Mouse (Mus musculus) neural tube, embryonic 13.5 days (tissue): ENCODE measurements around the gene Prss28. TPM values are rescaled to one million over a fixed set of nuclear protein-coding genes. Genes with fewer than 3 reads are reported as not detected.

Source experiments
- ATAC-seq: fragments of 200-750 bp; cut with Nextera tagmentation; 2 replicates; pipeline ENCODE4 v1.8.0; 2017; ENCODE audit warnings: low read depth, mild to moderate bottlenecking, moderate TSS enrichment, moderate library complexity
- H3K27ac ChIP-seq: fragments of 300-500 bp; sonication (generic); replicated peaks from 2 replicates; pipeline ENCODE4 v1.5.1; 2015; ENCODE audit warnings: moderate library complexity, mild to moderate bottlenecking, inconsistent platforms
- H3K27me3 ChIP-seq: fragments of 300-500 bp; sonication (generic); 2 replicates; pipeline ENCODE4 v1.6.1; 2015; ENCODE audit warnings: mild to moderate bottlenecking, inconsistent platforms
- H3K36me3 ChIP-seq: fragments of 300-500 bp; sonication (generic); 2 replicates; pipeline ENCODE4 v1.6.1; 2015; ENCODE audit warnings: mild to moderate bottlenecking, inconsistent platforms
- H3K4me1 ChIP-seq: fragments of 300-500 bp; sonication (generic); replicated peaks from 2 replicates; pipeline ENCODE4 v1.6.1; 2015; ENCODE audit warnings: inconsistent platforms
- H3K4me2 ChIP-seq: fragments of 300-500 bp; sonication (generic); 2 replicates; pipeline ENCODE4 v1.6.1; 2015; ENCODE audit warnings: inconsistent platforms, mild to moderate bottlenecking, moderate library complexity
- H3K4me3 ChIP-seq: fragments of 300-500 bp; sonication (generic); 2 replicates; pipeline ENCODE4 v1.5.1; 2015; ENCODE audit warnings: mild to moderate bottlenecking, inconsistent platforms
- H3K9ac ChIP-seq: fragments of 300-500 bp; sonication (generic); 2 replicates; pipeline ENCODE4 v1.6.1; 2015; ENCODE audit warnings: moderate library complexity, mild to moderate bottlenecking, inconsistent platforms
- H3K9me3 ChIP-seq: fragments of 300-500 bp; sonication (generic); 2 replicates; pipeline ENCODE4 v1.6.1; 2016; ENCODE audit warnings: inconsistent platforms
- WGBS: fragments of 180-500 bp; shearing (Covaris S2); methylation state at CpG from one replicate; pipeline ENCODE4 v1.1.7; 2015; 5-methylcytosine and 5-hydroxymethylcytosine counted together
- polyA plus RNA-seq: library from polyadenylated mRNA; unstranded; fragments of >200 nt; fragmentation: Nextera tagmentation; extraction: Ambion mirVana; gene quantifications from 2 replicates; pipeline ENCODE4 v1.2.1, GENCODE M21; 2015

Prss28 gene
- polyA plus RNA-seq, 1 experiment from 2014 or later = not detected

DNA sequence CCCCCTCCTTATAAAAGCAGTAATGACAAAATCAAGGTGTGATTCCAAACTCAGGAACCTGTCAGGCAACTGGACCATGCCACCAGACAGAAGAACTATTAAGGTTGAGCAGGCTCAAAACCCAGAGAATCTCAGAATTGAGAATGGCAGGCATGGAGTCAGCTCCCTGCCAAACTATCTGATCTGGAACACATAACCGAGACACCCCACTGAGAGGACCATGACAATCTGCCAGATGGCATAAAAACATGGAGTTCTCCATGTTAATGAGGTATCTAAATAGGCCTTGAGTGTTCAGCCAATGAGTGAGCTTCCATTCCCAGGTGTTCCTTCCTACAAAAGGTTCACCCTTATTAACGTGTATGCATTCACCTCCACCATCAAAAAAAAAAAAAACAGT is 52.8 kb downstream of the Prss28 start:
- Histone ChIP-seq H3K27me3 (no peaks in the 10 kb centered on the region), H3K9me3 (no peaks in the 10 kb centered on the region), H3K9ac (no peak overlapping the region), H3K4me2 (no peak overlapping the region), H3K4me1 (no peaks in the 10 kb centered on the region), H3K27ac (no peak overlapping the region), H3K36me3 (no peaks in the 10 kb centered on the region), H3K4me3 (no peak overlapping the region)
- ATAC-seq = no peak
- 69% methylated on average over 2 of the region's 2 CpGs for WGBS

Other genes with a start within 250 kb of the Prss28 start
- gene Tmem204, start 225.1 kb upstream of the Prss28 start, polyA plus RNA-seq = 9.0 and 10.8 TPM in 2 replicates
- gene Telo2, start 192.7 kb upstream of the Prss28 start, polyA plus RNA-seq = 45.7 and 46.7 TPM in 2 replicates
- gene Ptx4, start 187.9 kb upstream of the Prss28 start, polyA plus RNA-seq = not detected in 2 replicates
- gene Clcn7, start 175.3 kb upstream of the Prss28 start, polyA plus RNA-seq = 23.7 and 24.4 TPM in 2 replicates
- not detected in 2 replicates for gene Ccdc154, start 146.2 kb upstream of the Prss28 start, polyA plus RNA-seq
- not detected in 2 replicates for gene Gm38655, start 133.2 kb upstream of the Prss28 start, polyA plus RNA-seq
- 32.6 and 32.7 TPM in 2 replicates for gene BC003965, start 124.1 kb upstream of the Prss28 start, polyA plus RNA-seq
- gene Unkl, start 120.2 kb upstream of the Prss28 start, polyA plus RNA-seq = 9.3 and 11.0 TPM in 2 replicates
- gene Gnptg, start 68.5 kb upstream of the Prss28 start, polyA plus RNA-seq = 72.4 and 90.8 TPM in 2 replicates
- gene Tsr3, start 68.5 kb upstream of the Prss28 start, polyA plus RNA-seq = 62.1 and 62.3 TPM in 2 replicates
- 3.7 and 3.8 TPM in 2 replicates for gene Baiap3, start 52.3 kb upstream of the Prss28 start, polyA plus RNA-seq
- 503 and 513 TPM in 2 replicates for gene Ube2i, start 34.0 kb upstream of the Prss28 start, polyA plus RNA-seq
- gene Prss34, start 10.3 kb upstream of the Prss28 start, polyA plus RNA-seq = not detected in 2 replicates
- gene Prss29, start 10.0 kb downstream of the Prss28 start, polyA plus RNA-seq = not detected in 2 replicates
- gene Tpsab1, start 36.9 kb downstream of the Prss28 start, polyA plus RNA-seq = not detected in 2 replicates
- 0.45 TPM in 1 of 2 replicates, not detected in the other for gene Tpsb2, start 57.7 kb downstream of the Prss28 start, polyA plus RNA-seq
- gene Tpsg1, start 60.6 kb downstream of the Prss28 start, polyA plus RNA-seq = 0.68 TPM in 1 of 2 replicates, not detected in the other
- 12.0 and 12.6 TPM in 2 replicates for gene Cacna1h, start 125.1 kb downstream of the Prss28 start, polyA plus RNA-seq
- gene Tekt4, start 146.0 kb downstream of the Prss28 start, polyA plus RNA-seq = 0.57 and 0.87 TPM in 2 replicates
- gene Sstr5, start 188.6 kb downstream of the Prss28 start, polyA plus RNA-seq = 0.39 and 0.42 TPM in 2 replicates